Mouse (Mus musculus) liver, embryonic 16.5 days (tissue): ENCODE data around the gene Eif4a2. TPM values are rescaled to one million over a fixed set of nuclear protein-coding genes. Genes with fewer than 3 reads are reported as not detected.

Experiments used
- ATAC-seq: fragments of 200-750 bp; cut with Nextera tagmentation; 2 replicates; pipeline ENCODE4 v1.8.0; 2017; ENCODE audit warnings: low read depth, mild to moderate bottlenecking, moderate number of reproducible peaks, moderate library complexity
- H3K27ac ChIP-seq: fragments of 300-500 bp; sonication (generic); 2 replicates; pipeline ENCODE4 v1.5.1; 2014; ENCODE audit warnings: mild to moderate bottlenecking, low read length
- H3K27me3 ChIP-seq: fragments of 300-500 bp; sonication (generic); 2 replicates; pipeline ENCODE4 v1.6.1; 2014; ENCODE audit warnings: low read depth, low read length, mixed read lengths; ENCODE audit not compliant: control insufficient read depth, insufficient read depth
- H3K36me3 ChIP-seq: fragments of 300-500 bp; sonication (generic); 2 replicates; pipeline ENCODE4 v1.6.1; 2014; ENCODE audit warnings: mild to moderate bottlenecking; ENCODE audit not compliant: control insufficient read depth, insufficient read depth
- H3K4me1 ChIP-seq: fragments of 300-500 bp; sonication (generic); 2 replicates; pipeline ENCODE4 v1.6.1; 2014; ENCODE audit warnings: low read depth, low read length, mixed read lengths; ENCODE audit not compliant: control insufficient read depth
- H3K4me2 ChIP-seq: fragments of 300-500 bp; sonication (generic); 2 replicates; pipeline ENCODE4 v1.6.1; 2014; ENCODE audit warnings: low read depth, low read length, mixed read lengths
- H3K4me3 ChIP-seq: fragments of 300-500 bp; sonication (generic); 2 replicates; pipeline ENCODE4 v1.5.1; 2014; ENCODE audit warnings: low read depth, mild to moderate bottlenecking, low read length
- H3K9ac ChIP-seq: fragments of 300-500 bp; sonication (generic); 2 replicates; pipeline ENCODE4 v1.6.1; 2014; ENCODE audit warnings: low read depth, low read length
- H3K9me3 ChIP-seq: fragments of 300-500 bp; sonication (generic); replicated peaks from 2 replicates; pipeline ENCODE4 v1.6.1; 2016; ENCODE audit warnings: low read length; ENCODE audit not compliant: control insufficient read depth
- WGBS: fragments of 180-500 bp; shearing (Covaris S2); extraction: QIAGEN DNeasy Blood & Tissue Kit; methylation state at CpG from one replicate; pipeline ENCODE4 v1.1.7; 2014; ENCODE audit not compliant: insufficient replicate concordance; 5-methylcytosine and 5-hydroxymethylcytosine counted together
- polyA plus RNA-seq: library from polyadenylated mRNA; unstranded; fragments of >200 nt; fragmentation: Nextera tagmentation; extraction: Ambion mirVana; gene quantifications from 2 replicates; pipeline ENCODE4 v1.2.1, GENCODE M21; 2015

Eif4a2 gene
- polyA plus RNA-seq, 1 experiment from 2014 or later = 57.0 TPM

GRCm38 (mm10) chr16:23102340-23103037 is 4.8 kb upstream of the Eif4a2 start:
- 4% methylated on average over 15 of the region's 15 CpGs for WGBS
- no peaks in the 10 kb centered on the region for H3K9me3 ChIP-seq
- peaks cover 8% of the 10 kb centered on the region for H3K27me3 ChIP-seq
- H3K4me2 ChIP-seq = peak overlapping the region; percentile 66
- peak overlapping the region; percentile 52 for H3K9ac ChIP-seq
- no peaks in the 10 kb centered on the region for H3K36me3 ChIP-seq
- peaks cover 19% of the 10 kb centered on the region for H3K4me1 ChIP-seq
- ATAC-seq = no peak
- peak overlapping the region; percentile 56 for H3K4me3 ChIP-seq
- 0 out of 2 replicates have a peak overlapping the region, but pooled peaks have one; percentile 1 for H3K27ac ChIP-seq

- H3K27ac ChIP-seq = no peak overlapping the region
Observed at GRCm38 (mm10) chr16:23103038-23103745, 4.1 kb upstream of the Eif4a2 start.

GRCm38 (mm10) chr16:23103841-23104240 is 3.4 kb upstream of the Eif4a2 start:
- H3K27ac ChIP-seq = peak overlapping the region; percentile 37
- no peak for ATAC-seq
- no peak overlapping the region for H3K4me2 ChIP-seq
- H3K36me3 ChIP-seq = peaks cover 2% of the 10 kb centered on the region
- H3K27me3 ChIP-seq = peaks cover 8% of the 10 kb centered on the region
- H3K4me1 ChIP-seq = peaks cover 19% of the 10 kb centered on the region
- H3K9ac ChIP-seq = no peak overlapping the region
- H3K9me3 ChIP-seq = no peaks in the 10 kb centered on the region
- no peak overlapping the region for H3K4me3 ChIP-seq
- 28% methylated on average over 2 of the region's 2 CpGs for WGBS

More at GRCm38 (mm10) chr16:23103038-23103745, 4.1 kb upstream of the Eif4a2 start:
- H3K4me3 ChIP-seq = peak overlapping the region; percentile 56
- no peaks in the 10 kb centered on the region for H3K36me3 ChIP-seq
- peak overlapping the region; percentile 66 for H3K4me2 ChIP-seq
- peaks cover 8% of the 10 kb centered on the region for H3K27me3 ChIP-seq
- ATAC-seq = no peak
- H3K9me3 ChIP-seq = no peaks in the 10 kb centered on the region
- 19% methylated on average over 17 of the region's 17 CpGs for WGBS
- H3K4me1 ChIP-seq = peaks cover 19% of the 10 kb centered on the region
- H3K9ac ChIP-seq = peak overlapping the region; percentile 52

- no peak overlapping the region for H3K4me2 ChIP-seq
- peaks cover 21% of the 10 kb centered on the region for H3K4me1 ChIP-seq
- H3K27me3 ChIP-seq = no peaks in the 10 kb centered on the region
- no peak overlapping the region for H3K4me3 ChIP-seq
- no peaks in the 10 kb centered on the region for H3K9me3 ChIP-seq
- 59% methylated on average over 7 of the region's 7 CpGs for WGBS
- peaks cover 20% of the 10 kb centered on the region for H3K36me3 ChIP-seq
- no peak overlapping the region for H3K27ac ChIP-seq
- H3K9ac ChIP-seq = no peak overlapping the region
- no peak for ATAC-seq
Observed at GRCm38 (mm10) chr16:23106121-23106520, 1.1 kb upstream of the Eif4a2 start.

- Histone ChIP-seq H3K27ac (peak overlapping the region; percentile 96), H3K4me1 (peaks cover 15% of the 10 kb centered on the region), H3K4me3 (peak overlapping the region; percentile 94), H3K36me3 (peaks cover 40% of the 10 kb centered on the region), H3K4me2 (peak overlapping the region; percentile 85), H3K9ac (peak overlapping the region; percentile 97), H3K9me3 (no peaks in the 10 kb centered on the region), H3K27me3 (no peaks in the 10 kb centered on the region)
- under 1% methylated on average over 52 of the region's 52 CpGs for WGBS
- peak; percentile 71 for ATAC-seq
Observed at GRCm38 (mm10) chr16:23107946-23108759, 909 bp downstream of the Eif4a2 start.

GRCm38 (mm10) chr16:23108943-23109342 is 1.7 kb downstream of the Eif4a2 start:
- peak overlapping the region; percentile 94 for H3K4me3 ChIP-seq
- peak overlapping the region; percentile 85 for H3K4me2 ChIP-seq
- H3K9ac ChIP-seq = peak overlapping the region; percentile 97
- H3K36me3 ChIP-seq = peaks cover 42% of the 10 kb centered on the region
- ATAC-seq = no peak
- no peaks in the 10 kb centered on the region for H3K9me3 ChIP-seq
- peaks cover 12% of the 10 kb centered on the region for H3K4me1 ChIP-seq
- peak overlapping the region; percentile 96 for H3K27ac ChIP-seq
- WGBS = 2% methylated on average over 5 of the region's 5 CpGs
- no peaks in the 10 kb centered on the region for H3K27me3 ChIP-seq

- H3K27me3 ChIP-seq = no peaks in the 10 kb centered on the region
- 36% methylated on average over 5 of the region's 5 CpGs for WGBS
- ATAC-seq = no peak
- peaks cover 12% of the 10 kb centered on the region for H3K4me1 ChIP-seq
- H3K9ac ChIP-seq = peak overlapping the region; percentile 97
- H3K4me2 ChIP-seq = peak overlapping the region; percentile 85
- H3K4me3 ChIP-seq = peak overlapping the region; percentile 94
- H3K36me3 ChIP-seq = peaks cover 49% of the 10 kb centered on the region
- H3K27ac ChIP-seq = peak overlapping the region; percentile 96
- no peaks in the 10 kb centered on the region for H3K9me3 ChIP-seq
Observed at GRCm38 (mm10) chr16:23109350-23110280, 2.4 kb downstream of the Eif4a2 start.

- H3K9ac ChIP-seq = no peak overlapping the region
- no peak overlapping the region for H3K27ac ChIP-seq
- no peak overlapping the region for H3K4me3 ChIP-seq
- H3K27me3 ChIP-seq = no peaks in the 10 kb centered on the region
- peaks cover 62% of the 10 kb centered on the region for H3K36me3 ChIP-seq
- no peaks in the 10 kb centered on the region for H3K9me3 ChIP-seq
- no peak for ATAC-seq
- WGBS = 79% methylated on average over 12 of the region's 12 CpGs
- H3K4me2 ChIP-seq = no peak overlapping the region
- H3K4me1 ChIP-seq = peaks cover 7% of the 10 kb centered on the region
Observed at GRCm38 (mm10) chr16:23112348-23112747, 5.1 kb downstream of the Eif4a2 start.
